Comparison of ENCODE assay signal across 12 mouse cellular contexts in the genomic region with DNA sequence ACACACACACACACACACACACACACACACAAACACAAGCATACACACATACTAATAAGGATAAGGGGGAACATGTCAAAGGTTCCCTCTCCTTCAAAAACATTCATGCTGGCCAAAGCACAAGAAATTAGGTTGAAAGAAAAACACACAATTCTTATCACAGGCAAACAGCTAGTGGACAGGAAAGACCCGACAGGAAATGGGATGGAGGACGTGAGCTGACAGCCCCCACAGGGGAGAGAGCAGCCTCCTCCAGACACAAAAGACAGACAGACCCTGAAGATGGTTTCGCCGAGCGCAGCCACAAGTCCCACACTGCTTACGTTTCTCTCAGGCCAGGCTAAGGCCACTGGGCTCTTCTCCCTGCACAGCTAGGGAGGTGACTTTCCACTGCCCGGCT. TPM values are rescaled to one million over a fixed set of nuclear protein-coding genes. Genes with fewer than 3 reads are reported as not detected.
DNase-seq lines count a peak whose midpoint lies in the region; ATAC-seq and TF ChIP-seq lines count a peak whose summit lies in the region.
"Had no signal": no experiment of that assay in that cellular context is flagged by ENCODE, and none has a peak within 500 bp of the region (broad histone marks: within the 10 kb centered on the region; RNA-seq: fewer than 3 reads in every experiment).

No protein-coding gene starts in this region.

- peaks cover 93% of the 10 kb centered on the region for H3K36me3 ChIP-seq in heart, embryonic 10.5 days
- H3K36me3 ChIP-seq in megakaryocyte, embryonic 14.5 days (replicated peaks; ENCODE audit: low read length) = peaks cover 77% of the 10 kb centered on the region
- H3K36me3 ChIP-seq in small intestine, adult 2 months (ENCODE audit: control insufficient read depth, insufficient read depth, low read length) = peaks cover 15% of the 10 kb centered on the region; the same call in 1 of the 2 replicates

- WGBS in heart, embryonic 10.5 days = 56% methylated on average over 7 of the region's 7 CpGs
- 75% methylated on average over 7 of the region's 7 CpGs for WGBS in small intestine, adult 2 months

- TF ChIP-seq CTCF in small intestine, adult 2 months (IDR thresholded peaks at IDR 0.05; ENCODE audit: extremely low read depth, insufficient read length, insufficient replicate concordance, low read depth, low read length) = no peak

- peak overlapping the region; percentile 86 for H3K27ac ChIP-seq in heart, embryonic 10.5 days
- H3K27ac ChIP-seq in small intestine, adult 2 months (ENCODE audit: insufficient read depth, low read depth, low read length) = 0 out of 2 replicates have a peak overlapping the region, but pooled peaks have one; percentile 16
- H3K27ac ChIP-seq: neural tube, embryonic 12.5 days had no signal

- no peak for TF ChIP-seq POLR2A in small intestine, adult 2 months (IDR thresholded peaks at IDR 0.05; ENCODE audit: low read depth, low read length)

- intact Hi-C loops in heart, postnatal 10 days (cut with DNase I) = no loop called here

- DNase-seq in heart, embryonic 10.5 days (ENCODE audit: low spot score) = no peak
- DNase-seq in heart, postnatal 10 days = no peak
- peak; percentile 44 for DNase-seq in heart, postnatal 4 days
- DNase-seq in urinary bladder, postnatal 25 days (ENCODE audit: low spot score) = no peak
- no peak for DNase-seq in retina, postnatal 1 day
- DNase-seq: cerebellum, adult 9-10 months; kidney, postnatal 10 days had no signal

- peaks cover 61% of the 10 kb centered on the region for H3K4me1 ChIP-seq in heart, embryonic 10.5 days
- H3K4me1 ChIP-seq in megakaryocyte, embryonic 14.5 days = peaks cover 95% of the 10 kb centered on the region
- H3K4me1 ChIP-seq in small intestine, adult 2 months (ENCODE audit: control insufficient read depth, insufficient read depth, insufficient read length, low read length) = peaks cover 9% of the 10 kb centered on the region

- H3K9me3 ChIP-seq in heart, embryonic 10.5 days = no peaks in the 10 kb centered on the region
- peaks cover 3% of the 10 kb centered on the region; the same call in 1 of the 2 replicates for H3K9me3 ChIP-seq in megakaryocyte, embryonic 14.5 days
- H3K9me3 ChIP-seq: neural tube, embryonic 12.5 days had no signal

- no peak for ATAC-seq in megakaryocyte, adult 5-6 weeks (ENCODE audit: poor library complexity, severe bottlenecking)
- ATAC-seq: forebrain, embryonic 14.5 days had no signal

- no peaks in the 10 kb centered on the region for H3K27me3 ChIP-seq in heart, embryonic 10.5 days (ENCODE audit: insufficient read depth, poor library complexity, severe bottlenecking)
- H3K27me3 ChIP-seq in megakaryocyte, embryonic 14.5 days (replicated peaks) = no peaks in the 10 kb centered on the region
- H3K27me3 ChIP-seq in small intestine, adult 2 months (ENCODE audit: control insufficient read depth, insufficient read depth, low read length) = no peaks in the 10 kb centered on the region
- H3K27me3 ChIP-seq: neural tube, embryonic 12.5 days had no signal

- 0 out of 2 replicates have a peak overlapping the region, but pooled peaks have one; percentile 17 for H3K4me3 ChIP-seq in heart, embryonic 10.5 days
- H3K4me3 ChIP-seq in megakaryocyte, embryonic 14.5 days (replicated peaks) = peak overlapping the region; percentile 89
- H3K4me3 ChIP-seq in small intestine, adult 2 months (ENCODE audit: low read depth, low read length) = peak overlapping the region; percentile 33
- H3K4me3 ChIP-seq: neural tube, embryonic 12.5 days had no signal

RNA-seq across cellular contexts. Expression of gene Csnk1e, which starts 23.4 kb away (rescaled TPM):
- polyA plus RNA-seq in heart, embryonic 10.5 days (2016; fragmentation: Nextera tagmentation; extraction: Ambion mirVana) = 87.9 and 102 TPM in 2 replicates
- total RNA-seq in heart, postnatal 10 days (2021) = 10 to 100 TPM; 79.6 to 81.4 TPM
- 77.4 and 115 TPM in 2 replicates for polyA plus RNA-seq in megakaryocyte, embryonic 14.5 days (2012; ENCODE audit: insufficient read depth, low replicate concordance)
- total RNA-seq in megakaryocyte, adult 5-6 weeks (2015) = 33.3 and 39.4 TPM in 2 replicates
- 29.3 and 32.0 TPM in 2 replicates for total RNA-seq in megakaryocyte, adult 5-6 weeks (2017)
- total RNA-seq in heart, postnatal 4 days (2021) = 100 to 1,000 TPM in 1 of 2 experiments, 10 to 100 TPM in 1; 99.6 to 108 TPM
- polyA plus RNA-seq in small intestine, adult 2 months (2012; rRNA removed) = 14.7 and 25.9 TPM in 2 replicates

RNA-seq across cellular contexts. Expression of gene Tmem184b, which starts 28.6 kb away (rescaled TPM):
- 67.7 and 76.3 TPM in 2 replicates for polyA plus RNA-seq in heart, embryonic 10.5 days (2016; fragmentation: Nextera tagmentation; extraction: Ambion mirVana)
- 10 to 100 TPM; 59.2 to 67.8 TPM for total RNA-seq in heart, postnatal 10 days (2021)
- polyA plus RNA-seq in megakaryocyte, embryonic 14.5 days (2012; ENCODE audit: insufficient read depth, low replicate concordance) = 58.6 and 91.9 TPM in 2 replicates
- 31.1 and 33.3 TPM in 2 replicates for total RNA-seq in megakaryocyte, adult 5-6 weeks (2015)
- total RNA-seq in megakaryocyte, adult 5-6 weeks (2017) = 10.4 and 12.2 TPM in 2 replicates
- 10 to 100 TPM; 68.1 to 73.4 TPM for total RNA-seq in heart, postnatal 4 days (2021)
- polyA plus RNA-seq in small intestine, adult 2 months (2012; rRNA removed) = 80.3 and 168 TPM in 2 replicates

Comparison
In these comparisons a context has a peak if more than half of its experiments do, and no peak if none do; other contexts are left out.
1. H3K4me3 ChIP-seq: peak in every context shown above with its lines; median percentile 89 in megakaryocyte, embryonic 14.5 days; 33 in small intestine, adult 2 months; 17 in heart, embryonic 10.5 days.